Mouse (Mus musculus): ENCODE results near the gene Ostn.

DNA sequence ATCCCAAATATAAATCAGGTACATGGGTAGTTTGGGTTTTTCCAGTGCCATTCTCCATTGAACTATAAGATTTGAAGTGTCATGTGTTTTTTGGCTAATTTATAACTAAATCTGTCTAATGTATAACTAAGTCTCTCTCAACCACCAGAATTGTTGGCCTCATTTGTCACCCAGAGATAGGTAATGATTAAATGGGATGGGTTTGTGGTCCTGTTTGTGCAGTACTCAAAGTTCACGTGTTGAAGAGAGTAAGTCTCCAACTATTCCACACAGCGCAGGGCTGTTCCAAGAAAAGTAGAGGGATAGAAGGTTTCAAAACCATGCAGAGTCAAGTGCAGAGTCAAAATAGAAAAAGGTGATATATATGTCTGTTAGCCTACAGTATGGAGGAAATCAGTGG lies 68.0 kb downstream of the Ostn start:
- TF ChIP-seq POLR2A (IDR thresholded peaks at IDR 0.05; ENCODE audit: low read depth, low read length) (no peak), CTCF (conservative IDR thresholded peaks at IDR 0.05; ENCODE audit: insufficient read depth, insufficient read length, low read depth, low read length) (no peak)
